Mouse (Mus musculus) intestine, postnatal 0 days (tissue): Measurements from ENCODE around the gene B9d2. TPM values are rescaled to one million over a fixed set of nuclear protein-coding genes. Genes with fewer than 3 reads are reported as not detected.
"Not testable (repeated sequence)": the region's sequence is repeated elsewhere in the genome, so short reads cannot be mapped to it uniquely, and the experiment has no call there.

Experiments
- ATAC-seq: fragments of 200-750 bp; cut with Nextera tagmentation; 2 replicates; pipeline ENCODE4 v1.8.0; 2017; ENCODE audit warnings: mild to moderate bottlenecking, moderate TSS enrichment, moderate library complexity
- H3K27ac ChIP-seq: fragments of 300-500 bp; sonication (generic); 2 replicates; pipeline ENCODE4 v1.5.1; 2014; ENCODE audit warnings: mild to moderate bottlenecking, low read depth, low read length, moderate library complexity
- H3K27me3 ChIP-seq: fragments of 300-500 bp; sonication (generic); replicated peaks from 2 replicates; pipeline ENCODE4 v1.6.1; 2014; ENCODE audit warnings: low read length, mixed read lengths; ENCODE audit not compliant: control insufficient read depth, insufficient read depth
- H3K36me3 ChIP-seq: fragments of 300-500 bp; sonication (generic); 2 replicates; pipeline ENCODE4 v1.6.1; 2014; ENCODE audit warnings: mild to moderate bottlenecking, moderate library complexity; ENCODE audit not compliant: control insufficient read depth, insufficient read depth
- H3K4me1 ChIP-seq: fragments of 300-500 bp; sonication (generic); replicated peaks from 2 replicates; pipeline ENCODE4 v1.6.1; 2014; ENCODE audit warnings: antibody characterized with exemption, low read length, mixed read lengths; ENCODE audit not compliant: control insufficient read depth, insufficient read depth
- H3K4me2 ChIP-seq: fragments of 300-500 bp; sonication (generic); replicated peaks from 2 replicates; pipeline ENCODE4 v1.6.1; 2014; ENCODE audit warnings: low read depth, mild to moderate bottlenecking, moderate library complexity
- H3K4me3 ChIP-seq: fragments of 300-500 bp; sonication (generic); 2 replicates; pipeline ENCODE4 v1.5.1; 2014; ENCODE audit warnings: low read depth, low read length
- H3K9ac ChIP-seq: fragments of 300-500 bp; sonication (generic); 2 replicates; pipeline ENCODE4 v1.6.1; 2014; ENCODE audit warnings: mild to moderate bottlenecking, low read depth, low read length
- H3K9me3 ChIP-seq: fragments of 300-500 bp; sonication (generic); 2 replicates; pipeline ENCODE4 v1.6.1; 2016; ENCODE audit warnings: mixed run types; ENCODE audit not compliant: control insufficient read depth
- CTCF ChIP-seq: sonication (generic); IDR thresholded peaks from 2 replicates; pipeline ENCODE4 v1.5.1; 2016; ENCODE audit warnings: low read depth, mild to moderate bottlenecking, control low read depth, antibody characterized with exemption, moderate library complexity
- WGBS: fragments of 180-500 bp; shearing (Covaris S2); extraction: QIAGEN DNeasy Blood & Tissue Kit; methylation state at CpG from one replicate; pipeline ENCODE4 v1.1.7; 2014; 5-methylcytosine and 5-hydroxymethylcytosine counted together
- polyA plus RNA-seq: library from polyadenylated mRNA; unstranded; fragments of >200 nt; fragmentation: Nextera tagmentation; extraction: Ambion mirVana; gene quantifications from 2 replicates; pipeline ENCODE4 v1.2.1, GENCODE M21; 2015

B9d2 gene
- polyA plus RNA-seq, 1 experiment from 2014 or later = 12.4 TPM

GRCm38 (mm10) chr7:25715731-25716271, 35.2 kb downstream of the B9d2 start:
- Histone ChIP-seq H3K9ac (no peak overlapping the region), H3K4me1 (no peaks in the 10 kb centered on the region; the same call in 1 of the 2 replicates), H3K9me3 (no peaks in the 10 kb centered on the region), H3K4me3 (no peak overlapping the region), H3K27ac (no peak overlapping the region), H3K27me3 (no peaks in the 10 kb centered on the region), H3K4me2 (no peak overlapping the region), H3K36me3 (peaks cover 51% of the 10 kb centered on the region)
- no peak for ATAC-seq
- TF ChIP-seq CTCF = no peak
- WGBS = 95% methylated on average over 22 of the region's 22 CpGs

- H3K36me3 ChIP-seq = peaks cover 61% of the 10 kb centered on the region
Measured at GRCm38 (mm10) chr7:25717478-25717877, 36.9 kb downstream of the B9d2 start.

GRCm38 (mm10) chr7:25718788-25719417, 38.3 kb downstream of the B9d2 start, which contains the start of gene Ccdc97:
Gene Ccdc97 (minus strand): TSS chr7:25719088.
- H3K27me3 ChIP-seq = no peaks in the 10 kb centered on the region
- peak within 1 kb of the TSS; percentile 76 for H3K27ac ChIP-seq
- peak within 1 kb of the TSS; percentile 52 for H3K9ac ChIP-seq
- H3K36me3 ChIP-seq = peaks cover 56% of the 10 kb centered on the region
- H3K4me2 ChIP-seq = peak within 1 kb of the TSS; percentile 68
- peak within 1 kb of the TSS; percentile 51 for H3K4me3 ChIP-seq
- no peaks in the 10 kb centered on the region; the same call in 1 of the 2 replicates for H3K4me1 ChIP-seq
- peak; percentile 81 for ATAC-seq
- H3K9me3 ChIP-seq = no peaks in the 10 kb centered on the region
- 3% methylated on average over 32 of the region's 32 CpGs for WGBS
- TF ChIP-seq CTCF = peak; percentile 4; the same call in 1 of the 2 replicates

More at GRCm38 (mm10) chr7:25717478-25717877, 36.9 kb downstream of the B9d2 start:
- Histone ChIP-seq H3K27ac (no peak overlapping the region), H3K9ac (no peak overlapping the region), H3K4me2 (peak overlapping the region; percentile 68), H3K4me3 (no peak overlapping the region), H3K4me1 (no peaks in the 10 kb centered on the region; the same call in 1 of the 2 replicates), H3K9me3 (no peaks in the 10 kb centered on the region), H3K27me3 (no peaks in the 10 kb centered on the region)
- TF ChIP-seq CTCF = no peak
- WGBS = 86% methylated on average over 3 of the region's 3 CpGs
- no peak for ATAC-seq

- TF ChIP-seq CTCF = peak; percentile 95
- 60% methylated on average over 10 of the region's 10 CpGs for WGBS
- ATAC-seq = no peak
- Histone ChIP-seq H3K9ac (no peak overlapping the region), H3K36me3 (peaks cover 56% of the 10 kb centered on the region), H3K4me1 (no peaks in the 10 kb centered on the region; the same call in 1 of the 2 replicates), H3K27me3 (no peaks in the 10 kb centered on the region), H3K27ac (no peak overlapping the region), H3K4me3 (no peak overlapping the region), H3K4me2 (no peak overlapping the region), H3K9me3 (no peaks in the 10 kb centered on the region)
Measured at GRCm38 (mm10) chr7:25719761-25720610, 39.4 kb downstream of the B9d2 start.

- 88% methylated on average over 5 of the region's 5 CpGs for WGBS
Measured at GRCm38 (mm10) chr7:25720760-25721159, 40.2 kb downstream of the B9d2 start.

GRCm38 (mm10) chr7:25721776-25722175, 41.2 kb downstream of the B9d2 start:
- H3K9me3 ChIP-seq, ATAC-seq, H3K27me3 ChIP-seq, H3K9ac ChIP-seq, H3K4me1 ChIP-seq, H3K4me2 ChIP-seq, H3K27ac ChIP-seq, H3K4me3 ChIP-seq: not testable (repeated sequence)
- H3K36me3 ChIP-seq = peaks cover 58% of the 10 kb centered on the region

More at GRCm38 (mm10) chr7:25720760-25721159, 40.2 kb downstream of the B9d2 start:
- no peak overlapping the region for H3K9ac ChIP-seq
- peaks cover 56% of the 10 kb centered on the region for H3K36me3 ChIP-seq
- H3K9me3 ChIP-seq = no peaks in the 10 kb centered on the region
- no peaks in the 10 kb centered on the region for H3K27me3 ChIP-seq
- TF ChIP-seq CTCF = no peak
- H3K27ac ChIP-seq = no peak overlapping the region
- H3K4me2 ChIP-seq = no peak overlapping the region
- H3K4me1 ChIP-seq = no peaks in the 10 kb centered on the region; the same call in 1 of the 2 replicates
- ATAC-seq = no peak
- H3K4me3 ChIP-seq = no peak overlapping the region
